Comparison of ENCODE assay signal across 20 mouse cellular contexts in genomic region chr3:153272241-153272640, GRCm38 (mm10).
A peak's percentile ranks its signal among the peaks of the same experiment; 100 is the strongest.
DNase-seq lines count a peak whose midpoint lies in the region; ATAC-seq and TF ChIP-seq lines count a peak whose summit lies in the region.
"Had no signal": no experiment of that assay in that cellular context is flagged by ENCODE, and none has a peak within 500 bp of the region (broad histone marks: within the 10 kb centered on the region; RNA-seq: fewer than 3 reads in every experiment).

No protein-coding gene starts in this region.

- no peak for ATAC-seq in kidney, postnatal 0 days (replicated peaks; ENCODE audit: low FRiP score, low read depth)
- no peak for ATAC-seq in lung, embryonic 14.5 days (ENCODE audit: insufficient read depth)
- ATAC-seq: forebrain, embryonic 13.5 days; forebrain, embryonic 15.5 days; forebrain, postnatal 0 days had no signal

- no peak overlapping the region for H3K4me2 ChIP-seq in kidney, postnatal 0 days (ENCODE audit: low read length)
- no peak overlapping the region for H3K4me2 ChIP-seq in lung, embryonic 14.5 days
- H3K4me2 ChIP-seq: embryonic facial prominence, embryonic 12.5 days; forebrain, embryonic 13.5 days; forebrain, embryonic 15.5 days had no signal

- H3K4me1 ChIP-seq in kidney, postnatal 0 days (replicated peaks; ENCODE audit: insufficient read depth, low read length) = 0 out of 2 replicates have a peak, but pooled peaks cover 9% of the 10 kb centered on the region
- no peaks in the 10 kb centered on the region for H3K4me1 ChIP-seq in lung, embryonic 14.5 days (ENCODE audit: insufficient read depth)

- no peaks in the 10 kb centered on the region for H3K36me3 ChIP-seq in kidney, postnatal 0 days (ENCODE audit: insufficient read depth, low read length)
- H3K36me3 ChIP-seq in lung, embryonic 14.5 days (ENCODE audit: insufficient read depth) = no peaks in the 10 kb centered on the region
- H3K36me3 ChIP-seq: embryonic facial prominence, embryonic 12.5 days; forebrain, embryonic 15.5 days had no signal

- no peaks in the 10 kb centered on the region for H3K9me3 ChIP-seq in kidney, postnatal 0 days (replicated peaks; ENCODE audit: low read length)
- H3K9me3 ChIP-seq in lung, embryonic 14.5 days (ENCODE audit: low read depth, low read length) = peaks cover 11% of the 10 kb centered on the region; the same call in 1 of the 2 replicates

- H3K9ac ChIP-seq in kidney, postnatal 0 days (ENCODE audit: low read depth, low read length) = no peak overlapping the region
- H3K9ac ChIP-seq in lung, embryonic 14.5 days = no peak overlapping the region
- H3K9ac ChIP-seq: embryonic facial prominence, embryonic 12.5 days; forebrain, embryonic 13.5 days; forebrain, embryonic 15.5 days; forebrain, postnatal 0 days had no signal

- H3K27ac ChIP-seq in kidney, postnatal 0 days = no peak overlapping the region
- H3K27ac ChIP-seq in lung, embryonic 14.5 days (ENCODE audit: low read depth) = no peak overlapping the region
- H3K27ac ChIP-seq: embryonic facial prominence, embryonic 10.5 days; embryonic facial prominence, embryonic 12.5 days; forebrain, embryonic 13.5 days; forebrain, embryonic 15.5 days had no signal

- no peak for TF ChIP-seq CTCF in kidney, postnatal 0 days (IDR thresholded peaks at IDR 0.05; ENCODE audit: low read depth)
- TF ChIP-seq CTCF in lung, embryonic 14.5 days (IDR thresholded peaks at IDR 0.05; ENCODE audit: low read depth) = no peak

- DNase-seq in kidney, postnatal 0 days (ENCODE audit: low spot score) = peak; percentile 32
- no peak for DNase-seq in kidney, postnatal 36 days
- peak; percentile 65 for DNase-seq in lung, embryonic 14.5 days
- DNase-seq in lung, postnatal 25 days (ENCODE audit: low spot score) = no peak
- DNase-seq in lung, postnatal 10 days = peak; percentile 19
- no peak for DNase-seq in lung, postnatal 36 days
- peak; percentile 52 for DNase-seq in MN1 (ENCODE audit: low spot score)
- no peak for DNase-seq in cerebellum, adult 8-10 months
- DNase-seq: adrenal gland, adult 2 months; adrenal gland, postnatal 10 days; adrenal gland, postnatal 25 days; cerebellum, adult 11 months; cerebellum, adult 18-20 months; cerebellum, adult 9-10 months; cerebellum, postnatal 25 days; forebrain, postnatal 0 days had no signal

- H3K27me3 ChIP-seq in kidney, postnatal 0 days (ENCODE audit: insufficient read depth, low read length) = no peaks in the 10 kb centered on the region
- H3K27me3 ChIP-seq in lung, embryonic 14.5 days (ENCODE audit: insufficient read depth, low read length) = no peaks in the 10 kb centered on the region
- H3K27me3 ChIP-seq: embryonic facial prominence, embryonic 12.5 days; forebrain, embryonic 13.5 days; forebrain, embryonic 15.5 days had no signal

- no peak overlapping the region for H3K4me3 ChIP-seq in kidney, postnatal 0 days (replicated peaks; ENCODE audit: low read depth, low read length)
- no peak overlapping the region for H3K4me3 ChIP-seq in lung, embryonic 14.5 days (ENCODE audit: low read depth, low read length)
- H3K4me3 ChIP-seq: embryonic facial prominence, embryonic 10.5 days; embryonic facial prominence, embryonic 12.5 days; forebrain, embryonic 13.5 days; forebrain, embryonic 15.5 days had no signal

- WGBS in kidney, postnatal 0 days = 58% methylated on average over 1 of the region's 1 CpGs
- WGBS in lung, embryonic 14.5 days = 38% methylated on average over 1 of the region's 1 CpGs

Comparison
In these comparisons a context has a peak if more than half of its experiments do, and no peak if none do; other contexts are left out.
1. DNase-seq: peak in kidney, postnatal 0 days (single experiment), lung, embryonic 14.5 days (single experiment), lung, postnatal 10 days (single experiment) and MN1 (single experiment); none in kidney, postnatal 36 days (0 of 2), lung, postnatal 25 days (single experiment), lung, postnatal 36 days (single experiment) and cerebellum, adult 8-10 months (single experiment).